Mouse (Mus musculus) stomach, postnatal 0 days (tissue): ENCODE results near the gene Olfr414.

Experiments
- CTCF ChIP-seq: IDR thresholded peaks from 2 replicates; pipeline ENCODE4 v1.5.1; 2016; ENCODE audit warnings: antibody characterized with exemption, low read depth, mild to moderate bottlenecking, moderate library complexity
- EP300 ChIP-seq: optimal IDR thresholded peaks from 2 replicates; pipeline ENCODE3; 2016; ENCODE audit warnings: antibody characterized with exemption

DNA sequence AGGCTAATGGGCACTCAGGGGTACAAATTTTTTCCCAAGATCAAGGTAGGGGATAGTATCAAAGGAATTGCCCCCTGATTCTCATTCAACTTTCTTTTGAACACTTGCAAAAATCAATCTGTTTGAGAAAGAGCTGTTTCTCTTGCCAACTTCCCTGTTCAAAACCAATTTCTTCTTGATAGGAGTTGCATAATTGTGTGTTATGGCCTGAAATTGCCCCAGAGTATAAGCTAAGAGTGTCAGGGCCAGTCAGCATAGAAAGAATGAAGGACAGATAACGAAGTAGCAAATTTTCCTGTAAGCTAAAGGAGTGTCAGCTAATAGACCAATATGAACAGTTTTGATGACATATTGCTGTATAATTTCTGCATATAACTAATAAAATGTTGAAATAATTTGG is 3.5 kb downstream of the Olfr414 start:
- TF ChIP-seq CTCF, result no peak
- TF ChIP-seq EP300, result no peak
